Mouse (Mus musculus) embryonic facial prominence, embryonic 10.5 days (tissue): ENCODE data around the gene Haus4. TPM values are rescaled to one million over a fixed set of nuclear protein-coding genes. Genes with fewer than 3 reads are reported as not detected.
A peak's percentile ranks its signal among the peaks of the same experiment; 100 is the strongest.

Experiments
- DNase-seq: peaks from one replicate; pipeline ENCODE4 v3.0.0-alpha.2; 2017; ENCODE audit warnings: low spot score
- H3K27ac ChIP-seq: fragments of 300-500 bp; sonication (generic); replicated peaks from 2 replicates; pipeline ENCODE4 v1.5.1; 2016; ENCODE audit warnings: mild to moderate bottlenecking
- H3K27me3 ChIP-seq: fragments of 300-500 bp; sonication (generic); replicated peaks from 2 replicates; pipeline ENCODE4 v1.6.1; 2016; ENCODE audit warnings: low read depth, mild to moderate bottlenecking; ENCODE audit not compliant: poor library complexity, severe bottlenecking
- H3K36me3 ChIP-seq: fragments of 300-500 bp; sonication (generic); replicated peaks from 2 replicates; pipeline ENCODE4 v1.6.1; 2016; ENCODE audit warnings: mild to moderate bottlenecking, moderate library complexity
- H3K4me1 ChIP-seq: fragments of 300-500 bp; sonication (generic); 2 replicates; pipeline ENCODE4 v1.6.1; 2016
- H3K4me3 ChIP-seq: fragments of 300-500 bp; sonication (generic); 2 replicates; pipeline ENCODE4 v1.5.1; 2016; ENCODE audit warnings: mild to moderate bottlenecking, moderate library complexity
- H3K9me3 ChIP-seq: fragments of 300-500 bp; sonication (generic); 2 replicates; pipeline ENCODE4 v1.6.1; 2016; ENCODE audit warnings: mild to moderate bottlenecking
- WGBS: fragments of 180-500 bp; shearing (Covaris S2); methylation state at CpG from one replicate; pipeline ENCODE4 v1.1.7; 2016; 5-methylcytosine and 5-hydroxymethylcytosine counted together
- polyA plus RNA-seq: library from polyadenylated mRNA; unstranded; fragments of >200 nt; fragmentation: Nextera tagmentation; extraction: Ambion mirVana; gene quantifications from 2 replicates; pipeline ENCODE4 v1.2.1, GENCODE M21; 2016

The Haus4 gene
- polyA plus RNA-seq, 1 experiment from 2014 or later = 60.5 TPM

GRCm38 (mm10) chr14:54568694-54569414 is 14.4 kb upstream of the Haus4 start:
- Histone ChIP-seq H3K4me3 (no peak overlapping the region), H3K27me3 (no peaks in the 10 kb centered on the region), H3K9me3 (no peaks in the 10 kb centered on the region), H3K36me3 (peaks cover 77% of the 10 kb centered on the region), H3K4me1 (peaks cover 45% of the 10 kb centered on the region), H3K27ac (no peak overlapping the region)
- WGBS = 73% methylated on average over 15 of the region's 15 CpGs
- peak; percentile 82 for DNase-seq

GRCm38 (mm10) chr14:54560527-54561242 is 6.3 kb upstream of the Haus4 start:
- WGBS = 88% methylated on average over 14 of the region's 14 CpGs
- no peak for DNase-seq
- Histone ChIP-seq H3K4me1 (no peaks in the 10 kb centered on the region), H3K36me3 (no peaks in the 10 kb centered on the region), H3K9me3 (no peaks in the 10 kb centered on the region), H3K27me3 (no peaks in the 10 kb centered on the region; the same call in 1 of the 2 replicates), H3K4me3 (no peak overlapping the region), H3K27ac (no peak overlapping the region)

GRCm38 (mm10) chr14:54557330-54557729 is 2.9 kb upstream of the Haus4 start:
- H3K4me1 ChIP-seq = peaks cover 15% of the 10 kb centered on the region
- WGBS = 86% methylated on average over 8 of the region's 8 CpGs
- no peak overlapping the region for H3K27ac ChIP-seq
- H3K9me3 ChIP-seq = no peaks in the 10 kb centered on the region
- no peaks in the 10 kb centered on the region for H3K36me3 ChIP-seq
- no peak for DNase-seq
- no peaks in the 10 kb centered on the region; the same call in 1 of the 2 replicates for H3K27me3 ChIP-seq
- no peak overlapping the region for H3K4me3 ChIP-seq

GRCm38 (mm10) chr14:54553454-54553974 is 902 bp downstream of the Haus4 start:
- 6% methylated on average over 21 of the region's 21 CpGs for WGBS
- Histone ChIP-seq H3K36me3 (peaks cover 38% of the 10 kb centered on the region), H3K27me3 (no peaks in the 10 kb centered on the region; the same call in 1 of the 2 replicates), H3K27ac (peak overlapping the region; percentile 96), H3K9me3 (no peaks in the 10 kb centered on the region), H3K4me3 (peak overlapping the region; percentile 72), H3K4me1 (peaks cover 15% of the 10 kb centered on the region)
- DNase-seq = peak; percentile 61

GRCm38 (mm10) chr14:54544703-54545102 is 9.7 kb downstream of the Haus4 start:
- DNase-seq = no peak
- Histone ChIP-seq H3K4me3 (no peak overlapping the region), H3K9me3 (no peaks in the 10 kb centered on the region), H3K36me3 (peaks cover 87% of the 10 kb centered on the region), H3K27me3 (no peaks in the 10 kb centered on the region), H3K27ac (no peak overlapping the region), H3K4me1 (peaks cover 4% of the 10 kb centered on the region; the same call in 1 of the 2 replicates)
- 96% methylated on average over 5 of the region's 5 CpGs for WGBS

- no peak for DNase-seq
- no peak overlapping the region for H3K27ac ChIP-seq
Measured at GRCm38 (mm10) chr14:54540771-54541170, 13.6 kb downstream of the Haus4 start.

GRCm38 (mm10) chr14:54538580-54538979 is 15.8 kb downstream of the Haus4 start:
- DNase-seq = no peak
- H3K4me1 ChIP-seq = peaks cover 4% of the 10 kb centered on the region; the same call in 1 of the 2 replicates
- H3K9me3 ChIP-seq = no peaks in the 10 kb centered on the region
- no peaks in the 10 kb centered on the region for H3K27me3 ChIP-seq
- 77% methylated on average over 2 of the region's 2 CpGs for WGBS
- peaks cover 31% of the 10 kb centered on the region for H3K36me3 ChIP-seq
- H3K4me3 ChIP-seq = no peak overlapping the region
- no peak overlapping the region for H3K27ac ChIP-seq

More at GRCm38 (mm10) chr14:54540771-54541170, 13.6 kb downstream of the Haus4 start:
- Histone ChIP-seq H3K36me3 (peaks cover 51% of the 10 kb centered on the region), H3K4me3 (no peak overlapping the region), H3K27me3 (no peaks in the 10 kb centered on the region), H3K4me1 (peaks cover 4% of the 10 kb centered on the region; the same call in 1 of the 2 replicates), H3K9me3 (no peaks in the 10 kb centered on the region)
- WGBS = 76% methylated on average over 11 of the region's 11 CpGs

- Histone ChIP-seq H3K36me3 (no peaks in the 10 kb centered on the region), H3K4me3 (peak overlapping the region; percentile 61; the same call in 1 of the 2 replicates), H3K27me3 (no peaks in the 10 kb centered on the region), H3K4me1 (peaks cover 17% of the 10 kb centered on the region), H3K9me3 (no peaks in the 10 kb centered on the region), H3K27ac (peak overlapping the region; percentile 86; the same call in 1 of the 2 replicates)
- WGBS = 15% methylated on average over 17 of the region's 17 CpGs
- peak; percentile 92 for DNase-seq
Measured at GRCm38 (mm10) chr14:54528446-54529111, 25.8 kb downstream of the Haus4 start.

- DNase-seq = no peak
- Histone ChIP-seq H3K36me3 (no peaks in the 10 kb centered on the region), H3K27ac (peak overlapping the region; percentile 86; the same call in 1 of the 2 replicates), H3K27me3 (no peaks in the 10 kb centered on the region), H3K4me1 (peaks cover 17% of the 10 kb centered on the region), H3K9me3 (no peaks in the 10 kb centered on the region), H3K4me3 (peak overlapping the region; percentile 61)
- 20% methylated on average over 5 of the region's 5 CpGs for whole genome bisulfite sequencing
Measured at GRCm38 (mm10) chr14:54528007-54528393, 26.4 kb downstream of the Haus4 start.

- DNase-seq = peak; percentile 64
- no peaks in the 10 kb centered on the region for H3K9me3 ChIP-seq
- no peaks in the 10 kb centered on the region for H3K27me3 ChIP-seq
- H3K4me1 ChIP-seq = peaks cover 17% of the 10 kb centered on the region
- 1% methylated on average over 18 of the region's 18 CpGs for WGBS
- H3K36me3 ChIP-seq = no peaks in the 10 kb centered on the region
- H3K27ac ChIP-seq = peak overlapping the region; percentile 86
- peak overlapping the region; percentile 61 for H3K4me3 ChIP-seq
Measured at GRCm38 (mm10) chr14:54527227-54528006, 27.0 kb downstream of the Haus4 start.

- H3K27ac ChIP-seq = no peak overlapping the region
- peaks cover 19% of the 10 kb centered on the region for H3K4me1 ChIP-seq
- H3K36me3 ChIP-seq = no peaks in the 10 kb centered on the region
- no peaks in the 10 kb centered on the region for H3K27me3 ChIP-seq
- DNase-seq = no peak
- H3K9me3 ChIP-seq = no peaks in the 10 kb centered on the region
- 32% methylated on average over 6 of the region's 6 CpGs for WGBS
- no peak overlapping the region for H3K4me3 ChIP-seq
Measured at GRCm38 (mm10) chr14:54523600-54523999, 30.8 kb downstream of the Haus4 start.
